9 mouse cellular contexts compared by ENCODE assay signal in the genomic region with DNA sequence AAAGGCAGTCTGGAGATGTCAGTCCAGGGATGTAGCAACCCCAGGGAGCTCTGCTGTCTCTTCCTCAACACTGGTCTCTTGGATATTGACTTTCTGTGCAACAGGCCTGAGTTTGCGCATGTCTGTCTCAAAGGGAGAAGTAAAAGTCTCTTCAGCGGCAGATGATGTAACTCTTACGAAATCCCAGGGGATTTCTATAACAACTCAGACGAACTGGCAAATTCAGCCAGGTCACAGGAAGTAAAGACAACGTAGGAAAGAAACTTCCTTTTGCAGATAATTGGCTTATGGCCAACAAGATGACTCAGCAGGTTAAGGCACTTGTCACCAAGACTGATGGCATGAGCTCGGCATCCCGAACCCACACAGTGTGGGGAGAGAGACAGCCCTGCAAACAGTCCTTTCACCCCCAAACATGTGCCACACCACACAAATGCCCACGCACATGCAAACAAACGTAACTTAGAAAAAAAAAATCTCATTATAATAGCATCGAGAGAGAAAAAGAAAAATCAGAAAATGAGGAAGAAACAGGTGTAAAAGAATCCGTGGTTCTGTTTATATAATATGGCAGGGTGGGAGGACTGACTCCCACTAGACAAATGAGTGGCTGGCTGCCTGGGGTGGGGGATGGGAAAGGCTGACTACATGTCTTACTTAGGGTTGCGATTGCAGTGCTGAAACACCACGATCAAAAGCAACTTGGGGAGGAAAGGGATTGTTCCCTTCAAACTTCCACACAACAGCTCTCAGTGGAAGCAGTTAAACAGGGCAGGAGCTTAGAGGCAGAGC. TPM values are rescaled to one million over a fixed set of nuclear protein-coding genes. Genes with fewer than 3 reads are reported as not detected.
DNase-seq lines count a peak whose midpoint lies in the region; ATAC-seq and TF ChIP-seq lines count a peak whose summit lies in the region.
"Had no signal": no experiment of that assay in that cellular context is flagged by ENCODE, and none has a peak within 500 bp of the region (broad histone marks: within the 10 kb centered on the region; RNA-seq: fewer than 3 reads in every experiment).

No protein-coding gene starts in this region.

- peak; percentile 33 for DNase-seq in right cerebral cortex, adult 18-20 months
- no peak for DNase-seq in right cerebral cortex, postnatal 36 days (ENCODE audit: low spot score in 2 of 2)
- DNase-seq in midbrain, embryonic 11.5 days (ENCODE audit: low spot score, missing footprints): no peak
- no peak for DNase-seq in ovary, postnatal 14 days (ENCODE audit: low spot score)
- DNase-seq in hindbrain, embryonic 11.5 days (ENCODE audit: low spot score): no peak

- no peak for TF ChIP-seq POLR2A in bone marrow, adult 2 months (IDR thresholded peaks at IDR 0.05; ENCODE audit: borderline replicate concordance, control insufficient read depth, low read depth, low read length)

- peaks cover 13% of the 10 kb centered on the region; the same call in 1 of the 2 replicates for H3K27me3 ChIP-seq in liver, embryonic 12.5 days (replicated peaks)
- H3K27me3 ChIP-seq in stomach, embryonic 15.5 days (replicated peaks): no peaks in the 10 kb centered on the region
- peaks cover 2% of the 10 kb centered on the region; the same call in 1 of the 2 replicates for H3K27me3 ChIP-seq in midbrain, embryonic 11.5 days (ENCODE audit: control insufficient read depth, insufficient read depth, low read length)
- H3K27me3 ChIP-seq in hindbrain, embryonic 11.5 days (ENCODE audit: control insufficient read depth, insufficient read depth, low read length): no peaks in the 10 kb centered on the region

- H3K4me1 ChIP-seq in bone marrow, adult 2 months (ENCODE audit: control insufficient read depth, insufficient read depth, low read length): peaks cover 5% of the 10 kb centered on the region; the same call in 1 of the 2 replicates
- H3K4me1 ChIP-seq in liver, embryonic 12.5 days: peaks cover 28% of the 10 kb centered on the region
- peaks cover 6% of the 10 kb centered on the region; the same call in 1 of the 2 replicates for H3K4me1 ChIP-seq in stomach, embryonic 15.5 days
- H3K4me1 ChIP-seq in midbrain, embryonic 11.5 days (ENCODE audit: control insufficient read depth, insufficient read depth, low read length): no peaks in the 10 kb centered on the region
- H3K4me1 ChIP-seq in hindbrain, embryonic 11.5 days (replicated peaks; ENCODE audit: control insufficient read depth, insufficient read depth, low read length): no peaks in the 10 kb centered on the region

- peak overlapping the region; percentile 31 for H3K27ac ChIP-seq in bone marrow, adult 2 months (ENCODE audit: control insufficient read depth, insufficient read depth, low read depth, low read length, poor library complexity)
- H3K27ac ChIP-seq in liver, embryonic 12.5 days: 0 out of 2 replicates have a peak overlapping the region, but pooled peaks have one; percentile 22
- H3K27ac ChIP-seq in stomach, embryonic 15.5 days: peak overlapping the region; percentile 46
- H3K27ac ChIP-seq in midbrain, embryonic 11.5 days (ENCODE audit: low read depth, low read length): no peak overlapping the region
- H3K27ac ChIP-seq in hindbrain, embryonic 11.5 days (ENCODE audit: low read depth, low read length): no peak overlapping the region

- H3K4me2 ChIP-seq in liver, embryonic 12.5 days: peak overlapping the region; percentile 19
- no peak overlapping the region for H3K4me2 ChIP-seq in stomach, embryonic 15.5 days
- H3K4me2 ChIP-seq in midbrain, embryonic 11.5 days: no peak overlapping the region
- H3K4me2 ChIP-seq in hindbrain, embryonic 11.5 days (replicated peaks; ENCODE audit: low read depth, low read length): no peak overlapping the region

- H3K36me3 ChIP-seq in liver, embryonic 12.5 days: no peaks in the 10 kb centered on the region
- H3K36me3 ChIP-seq in stomach, embryonic 15.5 days: no peaks in the 10 kb centered on the region
- no peaks in the 10 kb centered on the region for H3K36me3 ChIP-seq in midbrain, embryonic 11.5 days (ENCODE audit: control insufficient read depth, insufficient read depth, low read length)
- no peaks in the 10 kb centered on the region for H3K36me3 ChIP-seq in hindbrain, embryonic 11.5 days (ENCODE audit: control insufficient read depth, insufficient read depth, low read length)

- WGBS in bone marrow, adult 2 months: 9% methylated on average over 13 of the region's 13 CpGs
- WGBS in liver, embryonic 12.5 days (ENCODE audit: insufficient replicate concordance): 31% methylated on average over 13 of the region's 13 CpGs
- WGBS in stomach, embryonic 15.5 days: 36% methylated on average over 13 of the region's 13 CpGs
- WGBS in midbrain, embryonic 11.5 days: 86% methylated on average over 13 of the region's 13 CpGs
- 79% methylated on average over 13 of the region's 13 CpGs for WGBS in hindbrain, embryonic 11.5 days

- H3K9me3 ChIP-seq in liver, embryonic 12.5 days (replicated peaks): no peaks in the 10 kb centered on the region
- H3K9me3 ChIP-seq in stomach, embryonic 15.5 days: no peaks in the 10 kb centered on the region
- H3K9me3 ChIP-seq in midbrain, embryonic 11.5 days (ENCODE audit: control insufficient read depth, low read length): no peaks in the 10 kb centered on the region
- H3K9me3 ChIP-seq in hindbrain, embryonic 11.5 days (ENCODE audit: control insufficient read depth, low read length): no peaks in the 10 kb centered on the region

- peak overlapping the region; percentile 24 for H3K4me3 ChIP-seq in bone marrow, adult 2 months (replicated peaks; ENCODE audit: control insufficient read depth, low read depth, low read length)
- H3K4me3 ChIP-seq in liver, embryonic 12.5 days: no peak overlapping the region
- H3K4me3 ChIP-seq in stomach, embryonic 15.5 days (replicated peaks): no peak overlapping the region
- H3K4me3 ChIP-seq in midbrain, embryonic 11.5 days (ENCODE audit: low read depth, low read length): no peak overlapping the region
- H3K4me3 ChIP-seq in hindbrain, embryonic 11.5 days (ENCODE audit: low read depth, low read length): no peak overlapping the region
- H3K4me3 ChIP-seq: erythroblast, embryonic 14.5 days had no signal

- TF ChIP-seq CTCF in bone marrow, adult 2 months (IDR thresholded peaks at IDR 0.05; ENCODE audit: control insufficient read depth, insufficient read depth, low read length): no peak

- H3K9ac ChIP-seq in liver, embryonic 12.5 days: no peak overlapping the region
- no peak overlapping the region for H3K9ac ChIP-seq in stomach, embryonic 15.5 days
- no peak overlapping the region for H3K9ac ChIP-seq in midbrain, embryonic 11.5 days (ENCODE audit: low read length)
- H3K9ac ChIP-seq in hindbrain, embryonic 11.5 days (ENCODE audit: low read depth, low read length): no peak overlapping the region

- peak; percentile 33; the same call in 1 of the 2 replicates for ATAC-seq in liver, embryonic 12.5 days
- ATAC-seq in stomach, embryonic 15.5 days (ENCODE audit: insufficient read depth, low FRiP score, low read depth): no peak
- no peak for ATAC-seq in midbrain, embryonic 11.5 days (ENCODE audit: low FRiP score)
- ATAC-seq in hindbrain, embryonic 11.5 days (ENCODE audit: low FRiP score): no peak

RNA-seq across cellular contexts. Expression of a gene that starts 6.7 kb away (rescaled TPM):
- polyA plus RNA-seq in bone marrow, adult 2 months (2011; ENCODE audit: insufficient read depth, insufficient read length, low replicate concordance, missing spikeins): 4.3 TPM in 1 of 2 replicates, not detected in the other
- polyA plus RNA-seq in liver, embryonic 12.5 days (2016; fragmentation: Nextera tagmentation; extraction: Ambion mirVana): 17.1 and 17.3 TPM in 2 replicates
- 10.4 and 10.6 TPM in 2 replicates for polyA plus RNA-seq in stomach, embryonic 15.5 days (2015; fragmentation: Nextera tagmentation; extraction: Ambion mirVana)
- 18.6 and 21.4 TPM in 2 replicates for polyA plus RNA-seq in midbrain, embryonic 11.5 days (2014; fragmentation: Nextera tagmentation; extraction: Ambion mirVana)
- polyA plus RNA-seq in hindbrain, embryonic 11.5 days (2014; fragmentation: Nextera tagmentation; extraction: Ambion mirVana): 22.0 and 23.6 TPM in 2 replicates

RNA-seq across cellular contexts. Expression of a gene that starts 42.9 kb away (rescaled TPM):
- polyA plus RNA-seq in bone marrow, adult 2 months (2011; ENCODE audit: insufficient read depth, insufficient read length, low replicate concordance, missing spikeins): 5.3 and 8.2 TPM in 2 replicates
- polyA plus RNA-seq in liver, embryonic 12.5 days (2016; fragmentation: Nextera tagmentation; extraction: Ambion mirVana): 12.8 and 13.8 TPM in 2 replicates
- polyA plus RNA-seq in stomach, embryonic 15.5 days (2015; fragmentation: Nextera tagmentation; extraction: Ambion mirVana): 24.0 and 26.8 TPM in 2 replicates
- polyA plus RNA-seq in midbrain, embryonic 11.5 days (2014; fragmentation: Nextera tagmentation; extraction: Ambion mirVana): 15.8 and 18.4 TPM in 2 replicates
- polyA plus RNA-seq in hindbrain, embryonic 11.5 days (2014; fragmentation: Nextera tagmentation; extraction: Ambion mirVana): 17.9 and 19.3 TPM in 2 replicates

Comparison
In these comparisons a context has a peak if more than half of its experiments do, and no peak if none do; other contexts are left out.
1. H3K27ac ChIP-seq: peak in bone marrow, adult 2 months (single experiment), liver, embryonic 12.5 days (single experiment) and stomach, embryonic 15.5 days (single experiment); none in midbrain, embryonic 11.5 days (single experiment) and hindbrain, embryonic 11.5 days (single experiment).